Mouse (Mus musculus) stomach, embryonic 14.5 days (tissue): Measurements from ENCODE around the gene E330017A01Rik. TPM values are rescaled to one million over a fixed set of nuclear protein-coding genes. Genes with fewer than 3 reads are reported as not detected.
"Not testable (repeated sequence)": the region's sequence is repeated elsewhere in the genome, so short reads cannot be mapped to it uniquely, and the experiment has no call there.

Experiments used
- ATAC-seq: fragments of 200-750 bp; cut with Nextera tagmentation; 2 replicates; pipeline ENCODE4 v1.8.0; 2017; ENCODE audit warnings: low read depth, moderate TSS enrichment; ENCODE audit not compliant: insufficient number of reproducible peaks, insufficient read depth, low FRiP score
- H3K27ac ChIP-seq: fragments of 300-500 bp; sonication (generic); 2 replicates; pipeline ENCODE4 v1.5.1; 2014; ENCODE audit warnings: mild to moderate bottlenecking, low read length, moderate library complexity, mixed read lengths
- H3K27me3 ChIP-seq: fragments of 300-500 bp; sonication (generic); 2 replicates; pipeline ENCODE4 v1.6.1; 2014; ENCODE audit warnings: low read length, control low read depth, mixed read lengths; ENCODE audit not compliant: control insufficient read depth, insufficient read depth
- H3K36me3 ChIP-seq: fragments of 300-500 bp; sonication (generic); 2 replicates; pipeline ENCODE4 v1.6.1; 2014; ENCODE audit warnings: mild to moderate bottlenecking, control low read depth, low read length, moderate library complexity, mixed read lengths; ENCODE audit not compliant: control insufficient read depth, insufficient read depth
- H3K4me1 ChIP-seq: fragments of 300-500 bp; sonication (generic); 2 replicates; pipeline ENCODE4 v1.6.1; 2014; ENCODE audit warnings: low read length, control low read depth, mixed read lengths; ENCODE audit not compliant: control insufficient read depth, insufficient read depth
- H3K4me2 ChIP-seq: fragments of 300-500 bp; sonication (generic); replicated peaks from 2 replicates; pipeline ENCODE4 v1.6.1; 2014; ENCODE audit warnings: low read depth, low read length, control low read depth
- H3K4me3 ChIP-seq: fragments of 300-500 bp; sonication (generic); 2 replicates; pipeline ENCODE4 v1.5.1; 2014; ENCODE audit warnings: low read depth, low read length, control low read depth
- H3K9ac ChIP-seq: fragments of 300-500 bp; sonication (generic); replicated peaks from 2 replicates; pipeline ENCODE4 v1.6.1; 2014; ENCODE audit warnings: low read depth, mild to moderate bottlenecking, control low read depth, low read length, moderate library complexity, mixed read lengths
- H3K9me3 ChIP-seq: fragments of 300-500 bp; sonication (generic); 2 replicates; pipeline ENCODE4 v1.6.1; 2016; ENCODE audit warnings: low read depth, low read length, control low read depth; ENCODE audit not compliant: control insufficient read depth
- WGBS: fragments of 180-500 bp; shearing (Covaris S2); extraction: QIAGEN DNeasy Blood & Tissue Kit; methylation state at CpG from one replicate; pipeline ENCODE4 v1.1.7; 2014; 5-methylcytosine and 5-hydroxymethylcytosine counted together
- polyA plus RNA-seq: library from polyadenylated mRNA; unstranded; fragments of >200 nt; fragmentation: Nextera tagmentation; extraction: Ambion mirVana; gene quantifications from 2 replicates; pipeline ENCODE4 v1.2.1, GENCODE M21; 2014

The E330017A01Rik gene
- polyA plus RNA-seq, 1 experiment from 2014 or later = not detected

GRCm38 (mm10) chr16:58669264-58669663 lies 30.7 kb upstream of the E330017A01Rik start:
- no peaks in the 10 kb centered on the region for H3K27me3 ChIP-seq
- H3K4me3 ChIP-seq = no peak overlapping the region
- H3K9ac ChIP-seq = no peak overlapping the region
- peaks cover 8% of the 10 kb centered on the region; the same call in 1 of the 2 replicates for H3K4me1 ChIP-seq
- H3K27ac ChIP-seq = no peak overlapping the region
- ATAC-seq = no peak
- H3K9me3 ChIP-seq = no peaks in the 10 kb centered on the region
- peak overlapping the region; percentile 67 for H3K4me2 ChIP-seq
- WGBS = 49% methylated on average over 5 of the region's 5 CpGs
- peaks cover 9% of the 10 kb centered on the region; the same call in 1 of the 2 replicates for H3K36me3 ChIP-seq

GRCm38 (mm10) chr16:58668586-58668985 lies 30.0 kb upstream of the E330017A01Rik start:
- Histone ChIP-seq H3K4me2 (no peak overlapping the region), H3K36me3 (peaks cover 2% of the 10 kb centered on the region; the same call in 1 of the 2 replicates), H3K9me3 (no peaks in the 10 kb centered on the region), H3K27me3 (no peaks in the 10 kb centered on the region), H3K9ac (no peak overlapping the region), H3K4me3 (no peak overlapping the region), H3K4me1 (peaks cover 8% of the 10 kb centered on the region; the same call in 1 of the 2 replicates), H3K27ac (no peak overlapping the region)
- ATAC-seq = no peak
- WGBS = 87% methylated on average over 3 of the region's 3 CpGs

- H3K36me3 ChIP-seq, ATAC-seq, H3K4me2 ChIP-seq, H3K27me3 ChIP-seq, H3K27ac ChIP-seq, H3K4me1 ChIP-seq, H3K9me3 ChIP-seq, H3K4me3 ChIP-seq, H3K9ac ChIP-seq: not testable (repeated sequence)
- 75% methylated on average over 3 of the region's 3 CpGs for WGBS
Measured at GRCm38 (mm10) chr16:58666681-58667080, 28.1 kb upstream of the E330017A01Rik start.

GRCm38 (mm10) chr16:58665137-58665536 lies 26.6 kb upstream of the E330017A01Rik start:
- not testable (repeated sequence) for H3K27me3 ChIP-seq, H3K4me1 ChIP-seq, H3K4me2 ChIP-seq, H3K36me3 ChIP-seq, H3K27ac ChIP-seq, H3K9ac ChIP-seq, H3K4me3 ChIP-seq, ATAC-seq, H3K9me3 ChIP-seq

GRCm38 (mm10) chr16:58663816-58664215 lies 25.3 kb upstream of the E330017A01Rik start:
- Histone ChIP-seq H3K4me1 (no peaks in the 10 kb centered on the region), H3K27ac (no peak overlapping the region), H3K4me2 (no peak overlapping the region), H3K9me3 (no peaks in the 10 kb centered on the region), H3K27me3 (no peaks in the 10 kb centered on the region), H3K36me3 (no peaks in the 10 kb centered on the region), H3K9ac (no peak overlapping the region), H3K4me3 (no peak overlapping the region)
- ATAC-seq = no peak
- 83% methylated on average over 2 of the region's 2 CpGs for WGBS

DNA sequence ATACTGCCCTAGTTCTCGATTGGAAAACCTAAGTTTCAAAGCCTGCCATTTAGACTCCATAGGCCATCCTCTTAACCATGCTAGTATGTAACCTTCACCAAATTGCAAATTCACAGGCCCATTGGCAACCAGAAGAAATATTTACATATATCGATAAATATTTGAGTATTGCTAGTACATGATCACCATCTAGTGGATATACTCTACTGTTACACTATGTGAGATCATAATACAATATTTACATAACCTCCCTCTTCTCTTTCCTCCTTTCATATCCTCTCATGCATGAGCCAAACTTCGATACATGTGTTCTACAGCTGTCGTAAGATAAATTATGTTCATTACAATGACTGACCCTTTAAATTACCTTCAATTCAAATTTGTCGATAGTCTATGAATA lies 24.5 kb upstream of the E330017A01Rik start:
- no peak overlapping the region for H3K4me3 ChIP-seq
- no peak overlapping the region for H3K9ac ChIP-seq
- H3K4me1 ChIP-seq = no peaks in the 10 kb centered on the region
- H3K27ac ChIP-seq = no peak overlapping the region
- H3K27me3 ChIP-seq = no peaks in the 10 kb centered on the region
- 51% methylated on average over 5 of the region's 5 CpGs for WGBS
- H3K36me3 ChIP-seq = no peaks in the 10 kb centered on the region
- H3K9me3 ChIP-seq = no peaks in the 10 kb centered on the region
- no peak overlapping the region for H3K4me2 ChIP-seq
- ATAC-seq = peak; percentile 14; the same call in 1 of the 2 replicates

DNA sequence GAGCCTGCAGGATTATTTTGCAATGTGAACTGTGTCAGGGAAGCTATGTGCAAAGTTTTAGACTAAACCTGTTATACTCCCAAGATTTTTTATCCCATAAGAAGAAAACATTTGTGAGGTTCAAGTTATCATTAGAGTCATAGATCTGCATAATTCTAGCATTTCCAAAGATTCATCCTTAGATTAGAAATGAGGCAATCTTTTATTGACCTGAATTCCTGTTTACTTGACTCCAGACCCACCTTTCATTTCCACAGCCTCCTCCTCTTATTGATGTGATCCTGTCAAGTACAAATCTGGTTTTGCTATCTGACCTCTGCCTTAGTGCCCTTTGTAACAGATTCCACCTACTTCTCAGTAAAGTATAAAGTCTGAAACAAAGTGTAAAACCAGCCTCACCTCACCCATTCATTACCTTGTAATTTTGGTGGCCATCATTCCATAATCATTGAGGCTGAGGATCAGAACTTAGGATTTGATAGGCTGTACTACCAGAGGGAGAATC lies 23.8 kb upstream of the E330017A01Rik start:
- no peaks in the 10 kb centered on the region for H3K27me3 ChIP-seq
- H3K9ac ChIP-seq = no peak overlapping the region
- H3K4me3 ChIP-seq = no peak overlapping the region
- no peak overlapping the region for H3K4me2 ChIP-seq
- no peak for ATAC-seq
- H3K4me1 ChIP-seq = no peaks in the 10 kb centered on the region
- H3K27ac ChIP-seq = no peak overlapping the region
- no peaks in the 10 kb centered on the region for H3K9me3 ChIP-seq
- no peaks in the 10 kb centered on the region for H3K36me3 ChIP-seq

DNA sequence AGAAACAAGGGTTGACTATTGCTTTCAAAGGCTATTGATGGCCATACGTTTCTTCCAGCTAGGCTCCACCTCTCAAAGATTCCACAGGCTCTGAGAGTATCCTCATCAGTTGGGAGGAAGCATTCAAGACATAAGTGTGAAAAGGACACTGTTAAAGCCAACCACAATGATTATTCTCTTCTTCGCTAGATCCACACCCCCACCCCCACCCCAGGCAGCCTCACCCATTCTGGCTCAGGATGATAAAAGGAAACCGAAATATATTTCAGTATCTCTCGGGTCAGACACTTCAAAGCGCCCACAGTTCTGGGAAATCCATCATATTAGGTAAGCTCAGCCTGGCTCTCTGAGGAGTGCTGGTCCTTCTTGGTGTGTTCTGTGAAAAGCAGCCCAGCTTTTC lies 23.3 kb upstream of the E330017A01Rik start:
- no peak overlapping the region for H3K4me2 ChIP-seq
- H3K9ac ChIP-seq = no peak overlapping the region
- no peaks in the 10 kb centered on the region for H3K27me3 ChIP-seq
- no peak overlapping the region for H3K27ac ChIP-seq
- H3K9me3 ChIP-seq = no peaks in the 10 kb centered on the region
- WGBS = 74% methylated on average over 5 of the region's 5 CpGs
- no peaks in the 10 kb centered on the region for H3K4me1 ChIP-seq
- H3K36me3 ChIP-seq = no peaks in the 10 kb centered on the region
- ATAC-seq = peak; percentile 53; the same call in 1 of the 2 replicates
- H3K4me3 ChIP-seq = no peak overlapping the region

DNA sequence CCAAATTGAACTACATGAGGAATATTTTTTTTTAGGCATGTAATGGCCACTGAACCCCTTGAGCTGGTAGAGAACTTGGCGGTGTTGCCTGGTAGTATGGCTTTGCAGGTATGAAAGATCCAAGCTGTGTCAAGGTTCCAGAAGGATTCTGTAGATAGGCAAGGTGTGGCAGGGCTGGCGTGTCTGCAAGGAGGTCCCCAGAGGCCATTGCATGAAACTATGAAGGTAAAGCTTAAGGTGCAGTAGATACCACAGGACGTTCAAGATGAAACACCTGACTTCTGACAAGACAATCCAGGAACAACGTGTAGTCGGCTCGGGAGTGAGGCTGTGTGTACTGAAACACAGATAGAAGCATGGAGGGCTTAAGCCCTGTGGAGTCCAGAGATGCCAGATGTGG lies 20.1 kb upstream of the E330017A01Rik start:
- Histone ChIP-seq H3K4me2 (no peak overlapping the region), H3K36me3 (no peaks in the 10 kb centered on the region), H3K9ac (no peak overlapping the region), H3K4me3 (no peak overlapping the region), H3K27ac (no peak overlapping the region), H3K9me3 (no peaks in the 10 kb centered on the region), H3K27me3 (no peaks in the 10 kb centered on the region), H3K4me1 (no peaks in the 10 kb centered on the region)
- no peak for ATAC-seq
- WGBS = 82% methylated on average over 6 of the region's 6 CpGs
